Mouse (Mus musculus): Measurements from ENCODE around the gene Gm42715.

The Gm42715 gene

DNA sequence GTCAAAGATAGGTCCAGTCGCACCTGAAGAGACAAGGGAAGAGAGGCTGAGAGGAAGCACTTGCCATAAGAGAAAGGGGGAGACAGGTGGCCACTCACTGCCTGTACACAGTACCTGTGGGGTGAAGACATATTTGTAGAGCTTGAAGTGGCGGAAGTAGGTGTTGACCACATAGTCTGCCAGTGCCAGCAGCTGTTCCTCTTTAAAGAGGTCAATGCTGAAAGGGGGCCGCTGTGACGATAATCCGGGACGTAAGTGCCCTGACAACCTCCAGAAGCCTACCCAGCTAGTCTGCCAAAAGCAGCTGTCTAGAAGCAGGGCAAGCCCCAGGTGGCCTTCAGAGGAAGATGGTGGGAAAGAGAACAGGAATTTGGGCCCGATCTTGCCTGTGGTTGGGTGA is 65.6 kb downstream of the Gm42715 start:
- DNase-seq (ENCODE audit: low read depth, low spot score) = no peak

DNA sequence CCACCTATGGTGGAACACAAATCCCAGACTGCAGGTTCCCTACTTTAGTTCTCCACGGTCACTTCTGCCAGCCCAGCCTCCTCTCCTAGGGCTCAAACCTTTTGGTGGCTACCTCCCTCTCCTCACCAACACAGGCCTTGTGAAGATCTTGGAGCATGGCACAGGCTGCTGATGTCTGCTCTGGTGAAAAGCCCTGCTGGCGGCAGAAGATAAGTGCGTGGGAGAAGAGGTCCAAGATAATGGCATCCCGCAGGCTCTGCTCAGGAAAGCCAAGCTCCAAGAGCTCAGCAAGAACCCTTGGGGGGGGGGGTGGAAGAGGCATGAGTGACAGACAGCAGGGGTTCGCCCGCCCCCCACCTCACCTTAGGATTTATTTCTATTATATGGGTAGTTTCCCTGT is 66.8 kb downstream of the Gm42715 start:
- no peak for DNase-seq (ENCODE audit: low read depth, low spot score)

DNA sequence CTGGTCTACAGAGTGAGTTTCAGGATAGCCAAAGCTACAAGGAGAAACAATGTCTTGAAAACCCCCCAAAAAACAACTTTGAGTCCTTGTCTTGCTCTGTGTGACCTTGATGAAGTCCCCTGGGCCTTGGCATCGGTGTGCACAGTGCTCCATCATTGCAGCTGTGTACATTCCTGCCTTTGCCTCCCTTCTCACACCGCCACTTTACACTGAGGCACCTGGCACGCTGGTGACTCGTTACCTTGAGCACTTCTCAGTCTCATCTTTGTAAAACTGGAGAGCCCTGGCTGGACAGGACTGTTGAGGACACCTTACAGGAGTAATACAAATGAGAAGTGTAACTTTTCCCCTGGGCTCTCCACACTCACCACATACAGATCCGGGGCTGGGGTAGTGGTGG is 67.8 kb downstream of the Gm42715 start:
- no peak for DNase-seq (ENCODE audit: low read depth, low spot score)

DNA sequence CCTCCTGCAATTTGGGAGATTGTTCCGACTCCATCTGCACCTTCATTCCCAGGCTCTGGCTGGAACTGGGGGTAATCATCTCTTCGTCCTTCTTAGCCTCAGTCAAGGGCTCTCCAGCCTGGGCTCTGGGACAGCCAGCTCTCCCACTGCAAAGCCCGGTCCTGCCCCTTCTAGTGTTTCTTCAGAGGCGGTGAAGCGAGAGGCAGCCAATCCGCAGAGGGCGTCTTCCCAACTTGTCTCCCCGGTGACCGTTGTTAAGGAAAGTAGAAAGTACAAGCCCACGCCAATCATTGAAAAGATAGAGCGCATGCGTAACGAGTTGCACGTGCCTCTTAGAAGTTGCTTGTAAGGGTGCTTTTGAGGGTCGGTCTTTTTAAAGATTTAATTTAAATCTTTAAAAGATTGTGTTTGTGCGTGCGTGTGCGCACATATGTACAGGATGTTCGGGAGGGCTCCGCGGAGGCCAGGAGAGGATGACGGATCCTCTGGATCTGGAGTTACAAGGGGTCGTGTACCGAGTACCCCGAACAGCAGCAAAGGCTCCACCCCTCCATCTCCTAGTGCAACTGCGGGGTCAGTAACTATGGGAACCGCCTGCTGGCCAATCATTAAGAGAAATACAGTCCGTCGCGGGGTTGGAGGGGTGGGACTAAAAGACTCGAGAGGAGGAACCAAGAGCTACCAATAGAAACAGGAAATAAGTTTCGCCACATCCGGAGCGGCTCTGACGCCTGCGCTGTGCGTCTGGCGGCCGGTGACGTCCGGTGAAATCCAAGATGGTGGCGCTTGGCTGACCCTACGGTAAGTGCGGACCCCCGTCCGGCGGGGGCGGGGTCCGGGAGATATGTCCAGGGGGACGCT is 68.9 kb downstream of the Gm42715 start, which contains the start of the genes Ccdc189 and Rnf40:
Gene Ccdc189, minus strand, starts transcription at position 585 of the 861 bp plus-strand sequence.
Gene Rnf40, plus strand, starts transcription at position 757 of the 861 bp plus-strand sequence.
- peak; percentile 94 for DNase-seq (ENCODE audit: low read depth, low spot score)

DNA sequence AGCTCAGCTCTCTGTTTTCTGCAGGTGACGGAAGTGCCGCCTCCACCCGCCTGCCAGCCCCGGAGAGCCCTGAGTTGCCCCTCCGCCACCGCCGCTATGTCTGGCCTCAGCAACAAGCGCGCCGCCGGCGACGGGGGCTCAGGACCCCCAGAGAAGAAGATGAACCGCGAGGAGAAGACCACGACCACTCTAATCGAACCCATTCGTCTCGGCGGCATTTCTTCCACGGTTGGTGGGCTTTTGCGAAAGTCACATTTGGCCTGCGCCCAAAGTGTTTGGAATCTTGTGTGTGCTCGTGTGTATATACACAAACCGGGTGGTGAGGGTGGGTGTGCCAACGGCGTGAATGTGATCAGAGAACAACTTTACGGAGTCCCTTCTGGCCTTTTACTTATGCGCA is 69.5 kb downstream of the Gm42715 start:
- no peak for DNase-seq (ENCODE audit: low read depth, low spot score)

DNA sequence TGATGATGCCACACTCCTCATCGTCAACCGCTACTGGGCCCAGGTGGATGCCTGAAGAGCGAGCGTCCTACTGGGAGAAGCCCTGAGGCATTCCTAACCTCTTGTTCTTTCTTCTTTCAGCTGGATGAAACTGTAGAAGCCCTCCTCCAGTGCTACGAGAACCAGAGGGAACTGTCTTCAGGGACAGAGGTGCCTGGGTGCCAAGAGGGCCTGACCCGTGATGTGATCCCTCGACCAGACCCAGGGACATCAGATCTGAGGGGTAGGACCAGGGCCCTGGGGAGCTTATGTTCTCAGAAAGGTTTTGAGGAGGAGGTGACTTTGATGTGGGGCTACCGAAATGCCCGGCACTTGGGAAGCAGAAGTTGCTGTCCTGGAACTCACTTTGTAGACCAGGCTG is 70.3 kb downstream of the Gm42715 start:
- no peak for DNase-seq (ENCODE audit: low read depth, low spot score)

DNA sequence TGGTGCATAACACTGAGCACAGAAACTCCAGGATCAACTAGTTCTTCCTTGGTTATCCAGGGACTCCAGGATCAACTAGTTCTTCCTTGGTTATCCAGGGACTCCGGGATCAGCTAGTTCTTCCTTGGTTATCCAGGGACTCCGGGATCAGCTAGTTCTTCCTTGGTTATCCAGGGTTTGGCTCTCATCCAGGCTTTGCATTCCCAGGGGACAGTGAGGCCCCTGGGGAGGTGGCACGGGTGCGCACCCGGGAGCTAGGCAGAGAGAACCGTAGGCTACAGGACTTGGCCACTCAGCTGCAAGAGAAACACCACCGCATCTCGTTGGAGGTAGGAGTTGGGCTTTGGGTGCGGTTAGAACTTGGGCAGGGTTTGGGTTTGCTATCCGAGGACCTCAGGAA is 71.7 kb downstream of the Gm42715 start:
- DNase-seq (ENCODE audit: low read depth, low spot score) = no peak

DNA sequence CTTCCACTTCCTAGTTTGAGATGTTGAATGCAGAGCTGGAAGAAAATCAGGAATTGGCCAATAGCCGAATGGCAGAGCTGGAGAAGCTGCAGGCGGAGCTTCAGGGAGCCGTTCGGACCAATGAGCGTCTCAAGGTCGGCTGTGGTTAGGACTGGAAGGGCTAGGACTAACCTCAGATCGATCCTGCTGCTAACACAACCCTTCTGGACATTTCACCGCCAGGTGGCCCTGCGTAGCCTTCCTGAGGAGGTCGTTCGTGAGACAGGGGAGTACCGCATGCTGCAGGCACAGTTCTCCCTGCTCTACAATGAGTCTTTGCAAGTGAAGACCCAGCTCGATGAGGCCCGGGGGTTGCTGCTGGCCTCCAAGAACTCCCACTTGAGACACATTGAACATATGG is 73.2 kb downstream of the Gm42715 start:
- no peak for DNase-seq (ENCODE audit: low read depth, low spot score)

DNA sequence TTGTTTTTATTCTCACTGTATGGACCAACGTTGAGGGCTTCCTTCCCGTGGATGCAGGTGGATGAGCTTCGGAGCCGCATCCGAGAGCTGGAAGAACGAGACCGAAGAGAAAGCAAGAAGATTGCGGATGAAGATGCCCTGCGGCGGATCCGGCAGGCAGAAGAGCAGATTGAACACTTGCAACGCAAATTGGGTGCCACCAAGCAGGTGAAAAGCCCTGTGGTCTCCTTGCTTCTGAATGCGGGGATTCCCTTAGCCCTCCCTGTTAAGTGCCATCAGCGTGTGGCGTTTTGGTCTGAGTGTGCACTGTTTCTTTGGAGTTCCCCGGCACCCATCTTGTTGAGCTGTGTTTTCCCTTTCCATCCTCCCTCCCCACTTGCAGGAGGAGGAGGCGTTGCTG is 77.4 kb downstream of the Gm42715 start:
- no peak for DNase-seq (ENCODE audit: low read depth, low spot score)

DNA sequence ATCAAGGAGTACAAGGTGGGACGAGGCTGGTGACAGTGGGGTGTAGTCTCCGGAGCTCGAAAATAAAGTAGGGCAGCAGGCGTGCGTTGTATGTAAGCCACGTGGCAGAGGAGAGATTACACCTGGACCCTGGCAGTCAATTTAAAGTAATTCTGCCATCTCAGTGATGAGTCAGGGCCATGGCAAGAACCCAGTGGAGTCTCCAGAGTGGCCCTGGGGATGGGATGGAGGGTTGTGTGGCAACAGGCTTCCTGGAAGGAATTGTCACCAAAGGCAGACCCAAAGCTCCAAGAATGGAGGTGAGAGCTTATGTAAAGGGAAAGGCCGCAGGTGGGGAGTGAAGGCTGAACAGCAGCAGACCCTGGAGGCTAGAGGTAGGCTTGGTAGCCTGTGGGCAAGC is 81.2 kb downstream of the Gm42715 start:
- no peak for DNase-seq (ENCODE audit: low read depth, low spot score)

DNA sequence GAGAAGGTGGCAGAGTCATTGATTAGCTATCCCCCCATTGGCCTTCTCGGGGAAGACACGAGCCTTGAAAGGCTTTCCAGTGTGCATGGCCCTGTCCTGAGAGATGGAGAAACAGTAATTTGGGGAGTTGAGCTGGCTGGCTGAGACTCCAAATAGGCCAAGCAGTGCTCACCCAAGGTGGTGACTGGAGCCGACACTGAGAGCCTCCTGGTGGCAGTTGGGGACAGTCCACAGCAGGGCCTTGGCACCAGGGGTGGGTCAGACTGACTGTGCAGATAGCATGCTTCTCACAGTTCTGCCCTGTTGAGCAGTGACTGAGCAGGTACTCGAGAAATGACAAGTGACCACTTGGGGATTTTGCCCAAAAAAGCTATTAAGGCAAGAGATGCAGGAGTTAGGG is 82.4 kb downstream of the Gm42715 start:
- DNase-seq (ENCODE audit: low read depth, low spot score) = no peak

DNA sequence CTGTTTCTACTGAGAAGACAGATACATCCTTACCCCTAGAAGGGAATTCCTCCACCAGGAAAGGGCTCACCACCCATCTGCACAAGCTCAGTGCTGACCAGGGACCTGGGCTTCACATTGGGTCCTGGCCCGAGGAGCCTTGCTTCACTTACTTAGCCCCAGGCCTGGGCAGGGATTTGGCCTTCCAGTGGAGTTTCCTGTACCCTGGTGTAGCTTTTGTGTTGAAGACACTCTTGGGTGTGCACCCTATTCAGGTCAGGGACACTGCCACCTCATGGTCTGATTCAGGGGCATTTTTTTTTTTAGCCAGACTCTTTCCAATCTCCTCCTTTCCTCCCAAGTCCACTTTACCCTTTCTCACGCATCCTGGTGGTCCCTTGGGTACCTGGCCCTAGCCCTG is 83.5 kb downstream of the Gm42715 start:
- DNase-seq (ENCODE audit: low read depth, low spot score) = no peak

DNA sequence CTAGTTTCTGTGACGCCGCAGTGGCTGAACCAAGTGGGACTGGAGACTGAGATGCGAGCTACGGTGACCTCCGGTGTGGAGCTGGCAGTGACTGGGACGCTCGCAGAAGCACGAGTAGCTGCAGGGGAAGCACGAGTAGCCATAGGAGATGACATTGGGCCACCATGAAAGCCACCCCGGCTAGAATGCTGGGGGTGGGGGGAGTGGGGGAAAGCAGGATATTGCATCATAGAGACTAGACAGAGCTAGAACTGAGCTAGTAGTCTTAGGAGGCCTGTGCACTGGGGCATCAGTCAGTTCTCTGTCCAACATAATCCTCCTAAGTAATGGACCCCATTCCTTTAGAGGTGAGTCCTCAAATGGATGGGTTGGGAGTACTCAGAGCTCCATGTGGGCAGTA is 84.9 kb downstream of the Gm42715 start:
- DNase-seq (ENCODE audit: low read depth, low spot score) = no peak

DNA sequence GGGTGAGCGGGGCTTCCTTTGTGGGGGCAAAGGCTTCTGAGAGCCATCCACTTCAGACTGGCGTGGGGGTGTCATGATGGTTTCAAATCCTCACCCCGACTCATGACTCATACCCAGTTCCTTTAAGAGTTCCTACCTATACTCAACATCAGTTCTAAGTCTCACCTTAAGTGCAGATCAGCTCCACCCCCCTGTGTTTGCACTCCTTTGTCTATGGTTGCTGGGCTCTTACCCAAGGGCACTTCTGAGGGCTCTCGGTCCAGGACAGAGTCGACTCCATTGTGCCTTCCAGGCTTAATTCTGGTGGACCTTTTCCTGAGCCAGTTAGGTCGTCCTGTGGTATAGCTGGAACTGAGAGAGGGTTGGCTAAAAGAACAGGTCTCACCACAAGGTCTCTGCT is 87.8 kb downstream of the Gm42715 start:
- no peak for DNase-seq (ENCODE audit: low read depth, low spot score)

DNA sequence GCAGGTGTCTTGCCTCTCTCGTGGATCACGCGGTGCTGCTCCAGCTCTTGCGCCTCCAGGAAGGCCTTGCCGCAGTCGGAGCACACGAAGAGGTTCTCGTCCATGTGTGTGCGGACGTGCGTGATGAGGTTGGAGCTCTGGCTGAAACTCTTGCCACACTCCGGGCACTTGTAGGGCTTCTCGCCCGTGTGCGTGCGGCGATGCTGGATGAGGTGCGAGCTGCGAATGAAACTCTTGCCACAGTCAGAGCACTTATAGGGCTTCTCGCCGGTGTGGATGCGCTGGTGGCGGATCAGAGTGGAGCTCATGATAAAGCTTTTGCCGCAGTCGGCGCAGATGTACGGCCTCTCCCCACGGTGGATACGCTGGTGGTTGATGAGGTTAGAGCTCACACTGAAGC is 91.6 kb downstream of the Gm42715 start:
- no peak for DNase-seq (ENCODE audit: low read depth, low spot score)

DNA sequence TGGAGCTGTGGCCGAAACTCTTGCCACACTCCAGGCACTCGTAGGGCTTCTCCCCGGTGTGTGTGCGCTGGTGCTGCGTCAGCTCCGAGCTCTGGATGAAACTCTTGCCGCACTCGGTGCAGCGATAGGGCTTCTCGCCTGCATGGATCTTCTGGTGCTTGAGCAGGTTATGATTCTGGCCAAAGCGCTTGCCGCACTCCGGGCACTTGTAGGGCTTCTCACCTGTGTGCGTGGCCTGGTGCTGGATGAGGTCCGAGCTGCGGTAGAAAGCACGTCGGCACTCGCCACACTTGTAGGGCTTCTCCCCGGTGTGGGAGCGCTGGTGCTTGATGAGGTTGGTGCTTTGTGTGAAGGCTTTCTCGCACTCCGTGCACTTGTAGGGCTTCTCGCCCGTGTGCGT is 92.2 kb downstream of the Gm42715 start:
- DNase-seq (ENCODE audit: low read depth, low spot score) = no peak

DNA sequence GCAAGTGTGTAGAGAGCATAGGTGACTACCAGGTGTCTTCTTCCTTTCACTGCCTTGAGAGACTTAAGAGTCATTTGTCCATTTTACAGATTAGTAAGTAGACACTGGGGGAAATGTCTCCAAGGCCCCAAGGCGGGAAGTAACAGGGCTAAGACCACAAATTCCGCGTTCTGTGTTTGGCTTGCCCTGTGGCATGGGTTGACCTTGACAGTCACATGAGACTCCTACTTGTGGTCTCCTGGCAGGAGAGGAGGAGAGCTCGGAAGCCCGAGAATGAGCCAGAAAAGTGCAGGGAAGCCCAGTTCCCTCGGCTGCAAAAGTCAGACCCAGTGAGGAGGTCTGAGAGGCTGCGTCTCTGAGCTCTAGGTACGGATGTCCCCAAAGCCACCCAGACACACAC is 94.1 kb downstream of the Gm42715 start:
- no peak for DNase-seq (ENCODE audit: low read depth, low spot score)

DNA sequence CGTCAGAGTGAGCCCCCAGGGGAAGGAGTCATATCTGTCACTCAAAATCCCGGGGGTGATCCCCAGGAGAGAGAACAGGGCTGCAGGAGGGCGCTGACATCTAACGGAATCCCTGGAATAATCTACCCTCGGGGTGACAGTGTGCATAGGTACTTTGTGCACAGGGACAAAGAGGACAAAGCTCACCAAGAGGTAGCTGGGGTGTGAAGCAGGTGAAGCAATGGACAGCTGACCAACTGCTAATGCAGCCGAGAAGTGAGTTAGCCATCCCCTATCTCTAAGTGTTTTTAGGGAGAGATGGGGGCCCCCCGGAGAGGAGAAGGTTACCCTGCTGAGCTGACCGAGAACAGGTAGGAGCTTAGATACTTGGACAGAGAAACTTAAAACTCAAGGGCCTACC is 94.7 kb downstream of the Gm42715 start:
- DNase-seq (ENCODE audit: low read depth, low spot score) = no peak

DNA sequence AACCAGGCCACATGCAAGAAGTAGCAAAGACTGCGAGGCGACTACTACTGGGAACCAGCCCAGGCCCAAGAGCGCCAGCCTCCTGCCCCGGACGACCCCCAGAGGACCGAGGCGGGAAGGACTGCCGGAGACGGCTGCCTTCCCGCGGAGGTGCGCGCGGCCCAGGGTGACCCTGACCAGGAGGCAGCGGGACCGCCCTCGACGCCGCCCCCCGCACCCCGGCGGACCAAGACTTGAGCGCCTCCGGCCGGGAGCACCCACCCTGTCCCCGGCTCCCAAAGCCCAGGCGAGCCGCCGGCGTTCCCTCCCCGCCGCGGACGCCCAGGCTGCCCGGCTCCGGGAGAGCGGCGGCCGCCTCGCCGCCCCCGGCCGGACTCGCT is 95.1 kb downstream of the Gm42715 start:
- peak; percentile 38 for DNase-seq (ENCODE audit: low read depth, low spot score)

DNA sequence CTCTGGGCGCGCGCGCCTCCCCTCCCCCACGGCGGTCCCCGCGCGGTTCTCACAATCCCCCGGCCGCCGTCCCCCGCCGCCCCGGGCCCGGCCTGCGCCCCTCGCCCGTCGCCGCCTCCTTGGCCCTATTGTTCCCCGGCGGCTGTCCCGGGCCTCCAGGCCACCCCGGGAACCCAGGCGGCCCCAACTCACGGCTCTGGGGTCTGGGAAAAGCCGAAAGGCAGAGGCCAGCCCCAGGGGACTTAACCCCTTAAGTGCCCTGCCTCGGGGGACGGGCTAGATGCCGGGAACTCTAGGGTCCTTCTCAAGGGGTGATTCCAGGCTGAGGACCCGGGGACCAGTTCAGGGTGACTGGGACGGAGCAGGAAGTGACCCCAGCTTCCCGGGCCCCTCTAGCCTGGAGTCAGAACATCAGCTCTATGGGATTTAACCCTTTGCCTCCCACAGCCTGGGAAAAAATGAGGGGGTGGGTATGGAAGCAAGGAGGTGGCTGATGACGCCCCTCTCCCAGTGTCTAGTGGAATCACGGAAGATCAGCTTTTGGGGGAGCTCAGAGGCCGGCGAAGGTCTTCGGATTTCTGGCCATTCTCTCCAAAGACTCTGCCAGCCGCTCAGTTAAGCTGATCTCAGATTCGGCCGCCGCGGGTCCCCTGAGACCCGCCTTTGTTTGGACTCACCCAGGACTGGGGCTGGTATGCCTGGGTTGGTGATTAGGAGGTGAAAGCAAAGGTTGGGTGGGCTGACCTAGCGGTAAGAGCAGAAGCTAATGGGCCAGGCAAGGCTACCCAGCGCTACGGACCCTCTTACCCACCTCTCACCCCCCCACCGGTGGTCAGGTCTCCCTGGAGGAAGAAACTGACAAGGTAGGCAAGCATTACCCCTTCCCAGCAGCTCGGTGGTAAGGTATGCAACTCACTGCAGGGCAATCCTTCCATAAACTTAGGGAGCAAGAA is 95.8 kb downstream of the Gm42715 start, which contains the start of gene Zfp629:
Gene Zfp629, minus strand, starts transcription at position 907 of the 953 bp plus-strand sequence.
- peak; percentile 33 for DNase-seq (ENCODE audit: low read depth, low spot score)

DNA sequence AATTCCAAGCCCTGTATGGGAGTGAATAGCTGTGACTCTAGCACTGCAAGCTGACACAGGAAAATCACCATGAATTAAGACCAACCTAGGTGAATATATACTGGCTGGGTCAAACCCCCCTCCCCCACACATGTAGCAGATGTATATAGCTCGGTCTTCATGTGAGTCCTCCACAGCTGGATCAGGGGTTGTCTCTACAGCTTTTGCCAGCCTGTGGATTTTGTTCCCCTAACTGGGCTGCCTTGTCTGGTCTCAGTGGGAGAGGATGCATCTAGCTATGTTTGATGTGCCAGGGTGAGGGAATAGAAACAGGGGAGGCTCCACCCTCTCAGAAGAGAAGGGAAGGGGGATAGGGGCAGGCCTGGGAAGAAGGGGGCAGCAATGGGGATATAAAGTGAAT is 97.0 kb downstream of the Gm42715 start:
- no peak for DNase-seq (ENCODE audit: low read depth, low spot score)
